Mouse (Mus musculus): ENCODE data around the gene Tfb2m. TPM values are rescaled to one million over a fixed set of nuclear protein-coding genes. Genes with fewer than 3 reads are reported as not detected.

Tfb2m gene
- polyA plus RNA-seq, 1 experiment from 2014 or later, result 30.6 TPM

DNA sequence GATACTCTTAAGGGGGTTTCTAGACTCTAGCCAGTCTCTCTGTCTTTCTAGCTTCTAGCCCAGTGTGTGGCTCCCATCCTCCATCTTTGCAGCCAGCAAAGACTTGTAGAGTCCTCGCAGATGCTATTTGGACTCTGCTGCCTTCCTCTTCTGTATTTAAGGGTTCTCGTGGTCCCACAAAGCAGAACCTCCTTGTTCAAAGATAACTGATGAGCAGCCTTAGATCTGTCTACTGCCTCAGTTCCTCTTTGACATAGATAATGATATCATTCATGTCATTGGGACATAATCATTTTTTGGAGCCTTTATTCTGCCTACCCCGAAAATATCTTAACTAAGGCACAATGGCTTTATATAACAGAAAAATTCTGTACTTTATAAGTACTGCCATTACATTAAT, 37.0 kb upstream of the Tfb2m start:
- WGBS (ENCODE audit: insufficient replicate concordance), result 83% methylated on average over 3 of the region's 3 CpGs
- Histone ChIP-seq H3K9me3 (replicated peaks; ENCODE audit: control insufficient read depth, low read length) (no peaks in the 10 kb centered on the region), H3K4me3 (ENCODE audit: low read depth, low read length) (no peak overlapping the region), H3K4me1 (ENCODE audit: control insufficient read depth, insufficient read depth, low read length) (peaks cover 31% of the 10 kb centered on the region), H3K27me3 (ENCODE audit: control insufficient read depth, insufficient read depth, low read length) (no peaks in the 10 kb centered on the region), H3K36me3 (ENCODE audit: control insufficient read depth, insufficient read depth, low read length) (no peaks in the 10 kb centered on the region; the same call in 1 of the 2 replicates), H3K4me2 (no peak overlapping the region), H3K27ac (ENCODE audit: low read depth, low read length) (no peak overlapping the region), H3K9ac (ENCODE audit: low read depth, low read length) (no peak overlapping the region)
- ATAC-seq (replicated peaks; ENCODE audit: insufficient number of reproducible peaks, low FRiP score, low TSS enrichment), result no peak

DNA sequence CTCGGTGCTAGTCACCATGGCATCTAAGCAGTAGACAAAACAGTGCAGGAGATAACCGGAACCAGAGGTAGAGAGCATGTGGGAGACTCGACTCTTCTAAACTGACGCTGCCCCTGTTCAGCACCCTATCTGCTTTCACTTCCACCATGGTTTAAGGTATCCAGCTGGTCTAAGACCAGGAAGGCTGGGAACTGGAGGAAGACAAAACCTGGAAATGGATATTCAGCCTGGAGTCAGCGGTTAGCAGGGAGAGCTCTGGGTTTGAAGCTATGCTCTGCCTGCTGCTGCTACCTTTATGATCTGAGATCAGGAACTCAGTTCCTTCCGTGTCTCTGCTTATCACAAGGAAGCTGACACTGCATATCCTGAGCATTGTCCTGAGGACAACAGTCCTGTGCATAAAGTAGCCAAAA, 36.0 kb upstream of the Tfb2m start:
- no peak for ATAC-seq (replicated peaks; ENCODE audit: insufficient number of reproducible peaks, low FRiP score, low TSS enrichment)
- WGBS (ENCODE audit: insufficient replicate concordance), result 33% methylated on average over 6 of the region's 6 CpGs
- Histone ChIP-seq H3K27ac (ENCODE audit: low read depth, low read length) (peak overlapping the region; percentile 7; the same call in 1 of the 2 replicates), H3K36me3 (ENCODE audit: control insufficient read depth, insufficient read depth, low read length) (no peaks in the 10 kb centered on the region; the same call in 1 of the 2 replicates), H3K9ac (ENCODE audit: low read depth, low read length) (no peak overlapping the region), H3K27me3 (ENCODE audit: control insufficient read depth, insufficient read depth, low read length) (no peaks in the 10 kb centered on the region), H3K9me3 (replicated peaks; ENCODE audit: control insufficient read depth, low read length) (no peaks in the 10 kb centered on the region), H3K4me1 (ENCODE audit: control insufficient read depth, insufficient read depth, low read length) (peaks cover 25% of the 10 kb centered on the region), H3K4me2 (peak overlapping the region; percentile 14; the same call in 1 of the 2 replicates), H3K4me3 (ENCODE audit: low read depth, low read length) (no peak overlapping the region)

DNA sequence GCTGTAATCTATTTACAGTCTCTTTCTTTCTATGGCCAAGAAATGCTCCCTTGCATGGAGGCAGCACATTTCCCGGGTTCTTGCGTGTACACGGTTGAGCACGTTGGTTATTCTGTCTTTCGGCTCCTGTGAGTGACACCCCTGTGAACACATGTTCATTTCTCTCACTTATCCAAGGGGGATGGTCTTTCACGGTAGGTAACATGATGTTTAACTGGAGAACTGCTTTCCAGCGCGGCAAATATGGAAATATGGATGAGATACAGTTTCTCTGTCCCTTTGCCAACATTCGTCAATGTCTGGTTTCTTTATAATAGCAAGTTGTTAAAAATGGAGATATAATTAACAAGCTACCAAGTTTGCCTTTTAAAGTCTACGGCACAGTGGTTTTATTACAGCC, 35.4 kb upstream of the Tfb2m start:
- Histone ChIP-seq H3K9me3 (replicated peaks; ENCODE audit: control insufficient read depth, low read length) (no peaks in the 10 kb centered on the region), H3K27ac (ENCODE audit: low read depth, low read length) (no peak overlapping the region), H3K4me3 (ENCODE audit: low read depth, low read length) (no peak overlapping the region), H3K4me2 (no peak overlapping the region; the same call in 1 of the 2 replicates), H3K9ac (ENCODE audit: low read depth, low read length) (no peak overlapping the region), H3K27me3 (ENCODE audit: control insufficient read depth, insufficient read depth, low read length) (no peaks in the 10 kb centered on the region), H3K4me1 (ENCODE audit: control insufficient read depth, insufficient read depth, low read length) (peaks cover 21% of the 10 kb centered on the region), H3K36me3 (ENCODE audit: control insufficient read depth, insufficient read depth, low read length) (no peaks in the 10 kb centered on the region; the same call in 1 of the 2 replicates)
- 91% methylated on average over 10 of the region's 10 CpGs for WGBS (ENCODE audit: insufficient replicate concordance)
- ATAC-seq (replicated peaks; ENCODE audit: insufficient number of reproducible peaks, low FRiP score, low TSS enrichment), result no peak

DNA sequence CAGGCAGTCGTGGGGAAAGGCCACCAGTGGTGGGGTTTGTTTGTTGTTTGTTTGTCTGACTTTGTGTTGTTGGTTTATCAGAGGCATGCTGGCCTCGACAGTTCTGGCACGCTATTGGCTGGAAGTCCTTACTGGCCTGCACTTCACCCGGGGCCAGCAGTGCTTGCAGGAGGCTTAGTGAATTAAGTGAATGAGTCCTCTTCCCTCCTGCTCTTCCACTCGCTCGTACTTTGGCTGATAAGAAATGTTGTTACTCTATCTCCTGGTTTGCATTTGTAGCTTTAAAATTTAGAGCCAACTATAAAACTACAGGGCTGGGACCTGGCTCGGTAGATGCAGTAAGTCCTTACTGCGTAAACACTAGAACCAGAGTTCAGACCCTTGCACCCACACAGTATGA, 34.1 kb upstream of the Tfb2m start:
- Histone ChIP-seq H3K4me1 (ENCODE audit: control insufficient read depth, insufficient read depth, low read length) (peaks cover 12% of the 10 kb centered on the region; the same call in 1 of the 2 replicates), H3K4me3 (ENCODE audit: low read depth, low read length) (no peak overlapping the region), H3K9me3 (replicated peaks; ENCODE audit: control insufficient read depth, low read length) (no peaks in the 10 kb centered on the region), H3K4me2 (no peak overlapping the region), H3K27ac (ENCODE audit: low read depth, low read length) (no peak overlapping the region), H3K27me3 (ENCODE audit: control insufficient read depth, insufficient read depth, low read length) (no peaks in the 10 kb centered on the region), H3K36me3 (ENCODE audit: control insufficient read depth, insufficient read depth, low read length) (no peaks in the 10 kb centered on the region; the same call in 1 of the 2 replicates), H3K9ac (ENCODE audit: low read depth, low read length) (no peak overlapping the region)
- ATAC-seq (replicated peaks; ENCODE audit: insufficient number of reproducible peaks, low FRiP score, low TSS enrichment), result no peak
- 61% methylated on average over 8 of the region's 8 CpGs for WGBS (ENCODE audit: insufficient replicate concordance)

DNA sequence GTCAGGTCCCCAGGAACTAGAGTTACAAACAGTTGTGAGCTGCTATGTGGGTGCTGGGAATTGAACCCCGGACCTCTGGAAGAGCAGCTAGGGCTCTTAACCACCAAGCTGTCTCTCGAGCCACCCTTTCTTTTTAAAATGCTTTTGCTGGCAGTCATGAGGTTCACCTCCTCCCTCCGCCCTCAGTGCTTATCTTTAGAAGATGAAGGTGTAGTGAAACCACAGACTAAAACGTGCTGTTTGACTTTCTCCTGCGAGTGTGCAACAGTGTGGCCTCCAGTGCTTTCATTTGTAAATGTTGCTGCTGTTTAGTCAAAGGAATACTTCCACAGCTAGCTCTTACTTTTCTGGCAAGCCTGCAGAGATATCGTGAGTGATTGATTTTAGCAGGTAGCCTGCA, 32.6 kb upstream of the Tfb2m start:
- 65% methylated on average over 6 of the region's 6 CpGs for WGBS (ENCODE audit: insufficient replicate concordance)
- Histone ChIP-seq H3K36me3 (ENCODE audit: control insufficient read depth, insufficient read depth, low read length) (no peaks in the 10 kb centered on the region; the same call in 1 of the 2 replicates), H3K9me3 (replicated peaks; ENCODE audit: control insufficient read depth, low read length) (no peaks in the 10 kb centered on the region), H3K27ac (ENCODE audit: low read depth, low read length) (no peak overlapping the region), H3K4me3 (ENCODE audit: low read depth, low read length) (no peak overlapping the region), H3K27me3 (ENCODE audit: control insufficient read depth, insufficient read depth, low read length) (no peaks in the 10 kb centered on the region), H3K4me1 (ENCODE audit: control insufficient read depth, insufficient read depth, low read length) (peaks cover 8% of the 10 kb centered on the region; the same call in 1 of the 2 replicates), H3K9ac (ENCODE audit: low read depth, low read length) (no peak overlapping the region), H3K4me2 (no peak overlapping the region)
- no peak for ATAC-seq (replicated peaks; ENCODE audit: insufficient number of reproducible peaks, low FRiP score, low TSS enrichment)

DNA sequence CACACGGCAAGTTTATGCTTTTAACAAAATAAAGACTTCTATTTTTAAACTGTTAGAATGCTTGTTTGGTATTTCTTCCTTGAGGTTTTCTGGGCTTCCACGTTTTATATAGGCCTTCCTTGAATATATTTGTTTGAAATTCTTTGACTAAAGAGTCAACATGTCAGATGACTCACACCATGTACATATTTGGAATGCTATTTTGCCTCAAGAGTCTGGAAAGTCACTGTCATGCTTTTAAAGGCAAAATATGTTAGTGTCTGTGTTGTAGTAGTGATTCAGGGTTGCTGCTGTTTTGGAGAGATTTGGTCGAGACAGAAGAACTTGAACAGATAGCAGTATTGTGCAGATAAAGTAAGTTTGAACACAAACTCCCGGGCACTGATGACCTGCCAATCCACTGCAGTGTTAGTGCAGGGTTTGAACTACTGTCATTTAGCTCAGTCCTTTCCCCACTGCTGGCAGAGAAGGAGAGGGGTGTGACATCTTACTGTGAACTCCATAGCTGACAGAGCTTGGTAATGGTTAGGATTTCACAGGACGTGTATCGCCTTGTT, 27.7 kb upstream of the Tfb2m start:
- Histone ChIP-seq H3K27ac (ENCODE audit: low read depth, low read length) (no peak overlapping the region), H3K9me3 (replicated peaks; ENCODE audit: control insufficient read depth, low read length) (no peaks in the 10 kb centered on the region), H3K9ac (ENCODE audit: low read depth, low read length) (no peak overlapping the region), H3K4me2 (no peak overlapping the region), H3K4me3 (ENCODE audit: low read depth, low read length) (no peak overlapping the region), H3K36me3 (ENCODE audit: control insufficient read depth, insufficient read depth, low read length) (no peaks in the 10 kb centered on the region), H3K27me3 (ENCODE audit: control insufficient read depth, insufficient read depth, low read length) (no peaks in the 10 kb centered on the region), H3K4me1 (ENCODE audit: control insufficient read depth, insufficient read depth, low read length) (peaks cover 11% of the 10 kb centered on the region)
- 62% methylated on average over 6 of the region's 6 CpGs for WGBS (ENCODE audit: insufficient replicate concordance)
- no peak for ATAC-seq (replicated peaks; ENCODE audit: insufficient number of reproducible peaks, low FRiP score, low TSS enrichment)

DNA sequence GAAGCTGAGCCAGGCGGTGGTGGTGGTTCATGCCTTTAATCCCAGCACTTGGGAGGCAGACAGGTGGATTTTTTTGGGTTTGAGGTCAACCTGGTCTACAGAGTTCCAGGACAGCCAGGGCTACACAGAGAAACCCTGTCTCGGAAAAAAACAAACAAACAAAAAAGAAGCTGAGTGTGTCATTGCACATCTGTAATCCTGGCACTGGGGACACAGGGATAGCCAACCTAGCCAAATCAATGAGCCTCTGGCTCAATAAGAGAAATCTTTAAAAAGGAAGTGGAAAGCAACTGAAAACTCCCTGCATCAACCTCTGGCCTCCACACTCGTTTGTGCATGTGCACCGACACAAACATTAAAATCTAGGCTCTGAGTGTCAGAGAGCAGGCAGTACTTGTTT, 25.6 kb upstream of the Tfb2m start:
- H3K9me3 ChIP-seq (replicated peaks; ENCODE audit: control insufficient read depth, low read length), result no peaks in the 10 kb centered on the region
- no peak overlapping the region for H3K4me3 ChIP-seq (ENCODE audit: low read depth, low read length)
- no peaks in the 10 kb centered on the region for H3K36me3 ChIP-seq (ENCODE audit: control insufficient read depth, insufficient read depth, low read length)
- 84% methylated on average over 4 of the region's 4 CpGs for whole genome bisulfite sequencing (ENCODE audit: insufficient replicate concordance)
- peaks cover 21% of the 10 kb centered on the region for H3K4me1 ChIP-seq (ENCODE audit: control insufficient read depth, insufficient read depth, low read length)
- no peak overlapping the region for H3K4me2 ChIP-seq
- H3K27me3 ChIP-seq (ENCODE audit: control insufficient read depth, insufficient read depth, low read length), result no peaks in the 10 kb centered on the region
- H3K9ac ChIP-seq (ENCODE audit: low read depth, low read length), result no peak overlapping the region
- H3K27ac ChIP-seq (ENCODE audit: low read depth, low read length), result no peak overlapping the region
- ATAC-seq (replicated peaks; ENCODE audit: insufficient number of reproducible peaks, low FRiP score, low TSS enrichment), result no peak

DNA sequence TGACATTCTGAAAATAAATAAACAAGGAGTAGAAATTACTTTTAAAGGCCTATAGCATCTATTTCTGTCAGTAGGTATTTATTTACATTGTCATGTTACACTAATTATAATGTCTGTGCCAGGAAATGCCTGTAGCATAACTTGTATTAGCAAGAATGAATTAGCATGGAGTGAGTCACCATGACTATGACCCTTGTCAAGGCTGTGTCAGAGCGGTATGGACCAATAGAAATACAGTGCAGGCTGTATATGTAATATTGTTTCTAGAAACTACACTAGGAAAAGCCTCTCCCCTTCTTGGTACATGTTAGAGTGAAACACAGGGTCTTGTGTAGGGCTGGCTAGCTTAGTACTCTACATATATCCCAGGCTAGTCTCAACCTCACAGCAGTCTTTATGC, 24.4 kb upstream of the Tfb2m start:
- no peak overlapping the region for H3K4me3 ChIP-seq (ENCODE audit: low read depth, low read length)
- H3K27ac ChIP-seq (ENCODE audit: low read depth, low read length), result no peak overlapping the region
- H3K27me3 ChIP-seq (ENCODE audit: control insufficient read depth, insufficient read depth, low read length), result no peaks in the 10 kb centered on the region
- ATAC-seq (replicated peaks; ENCODE audit: insufficient number of reproducible peaks, low FRiP score, low TSS enrichment), result no peak
- no peaks in the 10 kb centered on the region for H3K9me3 ChIP-seq (replicated peaks; ENCODE audit: control insufficient read depth, low read length)
- no peaks in the 10 kb centered on the region for H3K36me3 ChIP-seq (ENCODE audit: control insufficient read depth, insufficient read depth, low read length)
- H3K4me1 ChIP-seq (ENCODE audit: control insufficient read depth, insufficient read depth, low read length), result peaks cover 21% of the 10 kb centered on the region
- 84% methylated on average over 1 of the region's 1 CpGs for WGBS (ENCODE audit: insufficient replicate concordance)
- H3K4me2 ChIP-seq, result no peak overlapping the region
- H3K9ac ChIP-seq (ENCODE audit: low read depth, low read length), result no peak overlapping the region
